11 mouse cellular contexts compared by ENCODE assay signal in genomic region chr19:36112007-36112406, GRCm38 (mm10). TPM values are rescaled to one million over a fixed set of nuclear protein-coding genes. Genes with fewer than 3 reads are reported as not detected.
DNase-seq lines count a peak whose midpoint lies in the region; ATAC-seq lines count a peak whose summit lies in the region.
"Had no signal": no experiment of that assay in that cellular context is flagged by ENCODE, and none has a peak within 500 bp of the region (broad histone marks: within the 10 kb centered on the region; RNA-seq: fewer than 3 reads in every experiment).

No protein-coding gene starts in this region.

- 0 out of 2 replicates have a peak overlapping the region, but pooled peaks have one; percentile 0 for H3K4me2 ChIP-seq in embryonic facial prominence, embryonic 12.5 days (replicated peaks)

- H3K36me3 ChIP-seq in embryonic facial prominence, embryonic 12.5 days: no peaks in the 10 kb centered on the region
- no peaks in the 10 kb centered on the region for H3K36me3 ChIP-seq in embryonic facial prominence, embryonic 10.5 days (replicated peaks)

- no peak for ATAC-seq in embryonic facial prominence, embryonic 12.5 days (ENCODE audit: insufficient number of reproducible peaks, insufficient read depth, low FRiP score, low TSS enrichment)
- ATAC-seq: liver, postnatal 0 days had no signal

- H3K9ac ChIP-seq in embryonic facial prominence, embryonic 12.5 days: no peak overlapping the region
- H3K9ac ChIP-seq: liver, postnatal 0 days had no signal

- no peaks in the 10 kb centered on the region for H3K9me3 ChIP-seq in embryonic facial prominence, embryonic 12.5 days
- no peaks in the 10 kb centered on the region for H3K9me3 ChIP-seq in embryonic facial prominence, embryonic 10.5 days

- H3K27ac ChIP-seq in embryonic facial prominence, embryonic 12.5 days: no peak overlapping the region
- H3K27ac ChIP-seq in embryonic facial prominence, embryonic 10.5 days (replicated peaks): no peak overlapping the region

- intact Hi-C loops in left cerebral cortex, postnatal 14 days (cut with DNase I): loop anchor here (10.0 kb wide), 1 partner anchor 233 kb away; the partner anchor contains the start of gene Pcgf5

- no peaks in the 10 kb centered on the region for H3K4me1 ChIP-seq in embryonic facial prominence, embryonic 12.5 days
- H3K4me1 ChIP-seq in embryonic facial prominence, embryonic 10.5 days: peaks cover 8% of the 10 kb centered on the region

- no peak for DNase-seq in embryonic facial prominence, embryonic 10.5 days (ENCODE audit: low spot score)
- peak; percentile 51 for DNase-seq in 3134 (ENCODE audit: extremely low read depth, insufficient read length, low spot score)
- peak; percentile 18 to 25 for DNase-seq in frontal cortex, postnatal 14 days (ENCODE audit: low spot score in 2 of 2)
- DNase-seq in left cerebral cortex, postnatal 14 days (ENCODE audit: low spot score in 2 of 2): peak; percentile 24 to 55
- DNase-seq in testis, postnatal 10 days (ENCODE audit: low spot score): no peak
- no peak for DNase-seq in kidney, adult 8-10 months
- no peak for DNase-seq in lung, postnatal 36 days
- DNase-seq: kidney, adult 18-20 months; liver, postnatal 0 days had no signal

- no peak overlapping the region for H3K4me3 ChIP-seq in embryonic facial prominence, embryonic 12.5 days
- no peak overlapping the region for H3K4me3 ChIP-seq in embryonic facial prominence, embryonic 10.5 days
- H3K4me3 ChIP-seq: erythroblast, embryonic 14.5 days had no signal

- WGBS in embryonic facial prominence, embryonic 12.5 days: 59% methylated on average over 17 of the region's 17 CpGs
- WGBS in embryonic facial prominence, embryonic 10.5 days: 56% methylated on average over 17 of the region's 17 CpGs

- H3K27me3 ChIP-seq in embryonic facial prominence, embryonic 12.5 days: no peaks in the 10 kb centered on the region
- peaks cover 13% of the 10 kb centered on the region; the same call in 1 of the 2 replicates for H3K27me3 ChIP-seq in embryonic facial prominence, embryonic 10.5 days (replicated peaks; ENCODE audit: low read depth, poor library complexity, severe bottlenecking)

RNA-seq across cellular contexts. Expression of gene Ankrd1, which starts 7.9 kb away (rescaled TPM):
- 0.40 and 0.45 TPM in 2 replicates for polyA plus RNA-seq in embryonic facial prominence, embryonic 12.5 days (2016; fragmentation: Nextera tagmentation; extraction: Ambion mirVana)
- polyA plus RNA-seq in embryonic facial prominence, embryonic 10.5 days (2016; fragmentation: Nextera tagmentation; extraction: Ambion mirVana): 0.31 and 1.4 TPM in 2 replicates
- not detected for total RNA-seq in left cerebral cortex, postnatal 14 days (2021)
- polyA plus RNA-seq: erythroblast, embryonic 14.5 days had no signal

RNA-seq across cellular contexts. Expression of gene Rpp30, which starts 28.5 kb away (rescaled TPM):
- 79.2 and 86.5 TPM in 2 replicates for polyA plus RNA-seq in embryonic facial prominence, embryonic 12.5 days (2016; fragmentation: Nextera tagmentation; extraction: Ambion mirVana)
- 106 and 113 TPM in 2 replicates for polyA plus RNA-seq in embryonic facial prominence, embryonic 10.5 days (2016; fragmentation: Nextera tagmentation; extraction: Ambion mirVana)
- total RNA-seq in left cerebral cortex, postnatal 14 days (2021): 10 to 100 TPM; 15.6 to 15.7 TPM

RNA-seq across cellular contexts. Expression of gene Htr7, which starts 54.7 kb away (rescaled TPM):
- polyA plus RNA-seq in embryonic facial prominence, embryonic 12.5 days (2016; fragmentation: Nextera tagmentation; extraction: Ambion mirVana): 1.1 TPM in 2 replicates
- polyA plus RNA-seq in embryonic facial prominence, embryonic 10.5 days (2016; fragmentation: Nextera tagmentation; extraction: Ambion mirVana): 0.39 and 0.42 TPM in 2 replicates
- total RNA-seq in left cerebral cortex, postnatal 14 days (2021): 10 to 100 TPM; 10.5 to 11.7 TPM
- polyA plus RNA-seq: erythroblast, embryonic 14.5 days had no signal

Comparison
In these comparisons a context has a peak if more than half of its experiments do, and no peak if none do; other contexts are left out.
1. DNase-seq: peak in 3134 (single experiment), frontal cortex, postnatal 14 days (2 of 2) and left cerebral cortex, postnatal 14 days (2 of 2); none in embryonic facial prominence, embryonic 10.5 days (single experiment), testis, postnatal 10 days (single experiment), kidney, adult 8-10 months (0 of 2) and lung, postnatal 36 days (single experiment).